Mouse (Mus musculus) layer of hippocampus, adult 8-10 months (tissue): ENCODE measurements around the gene Adap1. TPM values are rescaled to one million over a fixed set of nuclear protein-coding genes. Genes with fewer than 3 reads are reported as not detected.

Source experiments
- DNase-seq, 2 experiments: peaks; one replicate each; pipeline ENCODE4 v3.0.0; 2022; ENCODE audit warnings: low spot score in 2 of 2
- total RNA-seq, 4 experiments: library from RNA; stranded (reverse); gene quantifications; 2 replicates each; pipeline ENCODE4 v1.2.4; 2022

Gene Adap1
- total RNA-seq, 4 experiments from 2014 or later: 148 to 186 (median 164) TPM

DNA sequence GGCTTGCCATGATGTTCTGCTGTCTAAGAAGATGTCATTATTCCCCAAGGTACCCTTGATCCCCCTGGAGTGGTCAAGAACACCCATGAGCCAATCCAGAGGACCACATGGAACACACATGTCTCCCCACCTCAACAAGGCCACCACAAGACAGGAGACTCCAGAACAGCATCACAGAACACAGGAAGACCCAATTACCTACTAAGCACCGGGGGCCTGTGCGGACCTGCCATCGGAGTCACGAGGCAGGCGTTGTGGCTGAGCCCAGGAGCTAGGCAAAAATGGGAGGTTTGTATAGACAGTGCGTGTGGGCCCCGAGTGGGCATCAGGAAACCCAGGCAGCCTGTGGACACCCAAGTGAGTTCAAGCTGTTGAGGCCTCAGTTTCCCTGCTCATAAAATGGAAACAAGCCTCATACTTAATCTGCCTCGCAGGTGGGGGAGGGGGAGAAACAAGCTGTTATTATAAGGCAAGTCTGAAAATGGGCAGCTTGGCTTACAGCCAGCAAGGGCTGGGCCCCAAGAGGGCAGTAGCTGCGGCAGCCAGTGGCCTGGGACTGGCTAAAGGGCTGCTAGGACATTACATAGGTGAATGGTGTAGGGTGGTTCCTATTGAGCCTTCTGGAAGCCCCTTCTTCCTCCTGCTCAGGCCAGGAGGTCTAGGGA is 2.0 kb downstream of the Adap1 start:
- peak in 1 of 2 experiments; percentile 49 for DNase-seq

GRCm38 (mm10) chr5:139321331-139321730 is 4.1 kb downstream of the Adap1 start:
- DNase-seq: no peak

GRCm38 (mm10) chr5:139320424-139320823 is 5.0 kb downstream of the Adap1 start:
- DNase-seq: no peak

- DNase-seq: peak in 1 of 2 experiments; percentile 56
These were observed 7.5 kb downstream of the Adap1 start for GRCm38 (mm10) chr5:139317751-139318504.

DNA sequence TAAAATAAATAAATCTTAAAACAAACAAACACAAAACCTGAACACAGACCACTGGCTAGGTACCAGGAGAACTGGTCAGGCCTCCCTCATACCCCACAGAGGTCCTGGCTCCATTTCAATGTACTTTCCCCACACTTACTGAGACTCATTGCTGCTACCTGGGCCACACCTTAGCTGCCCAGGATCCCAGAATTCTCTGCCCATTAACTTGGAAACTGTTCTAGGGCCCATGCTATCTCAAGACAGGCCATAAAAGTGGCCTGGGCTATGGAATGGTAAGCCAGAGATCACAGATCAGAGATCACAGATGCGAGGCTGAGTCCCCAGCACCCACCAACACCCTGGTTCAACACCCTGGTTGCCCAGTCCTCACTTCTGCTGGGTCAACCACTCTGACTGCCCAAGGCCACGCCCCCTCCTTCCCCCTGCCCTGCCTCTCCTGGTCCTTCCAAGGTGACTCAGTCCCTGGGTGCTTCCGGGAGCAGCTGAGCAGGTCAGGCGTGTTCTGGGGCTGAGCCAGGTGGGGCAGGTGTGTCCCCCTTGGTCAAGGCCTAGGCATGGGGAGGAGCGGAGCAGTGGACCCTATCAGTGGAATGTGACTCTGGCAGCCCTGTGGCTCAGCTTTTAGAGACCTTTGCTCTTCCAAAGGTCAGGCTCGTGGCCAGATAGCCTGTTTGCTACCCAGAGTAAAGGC is 8.3 kb downstream of the Adap1 start:
- no peak for DNase-seq

GRCm38 (mm10) chr5:139314941-139315642 is 10.3 kb downstream of the Adap1 start:
- DNase-seq: no peak

DNA sequence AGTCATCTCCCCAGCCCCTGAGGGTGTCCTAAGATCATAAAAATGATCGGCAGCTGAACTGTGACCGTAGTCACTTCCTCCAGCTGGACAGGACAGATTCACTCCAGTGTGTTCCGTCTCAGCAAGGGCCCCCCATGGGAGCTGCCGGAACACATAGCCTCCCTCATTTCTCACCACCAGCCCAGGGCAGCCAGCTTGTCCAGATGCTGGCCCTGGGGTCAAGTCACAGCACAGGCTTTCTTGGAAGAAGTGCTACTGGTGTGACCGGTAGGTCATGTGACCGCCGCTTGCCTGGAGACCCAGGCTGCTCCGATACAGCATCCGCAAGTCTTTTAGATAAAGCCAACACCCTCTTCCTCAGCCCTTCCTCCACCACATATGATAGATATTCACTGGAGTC is 11.9 kb downstream of the Adap1 start:
- DNase-seq: no peak

GRCm38 (mm10) chr5:139311822-139312221 is 13.6 kb downstream of the Adap1 start:
- DNase-seq: no peak

DNA sequence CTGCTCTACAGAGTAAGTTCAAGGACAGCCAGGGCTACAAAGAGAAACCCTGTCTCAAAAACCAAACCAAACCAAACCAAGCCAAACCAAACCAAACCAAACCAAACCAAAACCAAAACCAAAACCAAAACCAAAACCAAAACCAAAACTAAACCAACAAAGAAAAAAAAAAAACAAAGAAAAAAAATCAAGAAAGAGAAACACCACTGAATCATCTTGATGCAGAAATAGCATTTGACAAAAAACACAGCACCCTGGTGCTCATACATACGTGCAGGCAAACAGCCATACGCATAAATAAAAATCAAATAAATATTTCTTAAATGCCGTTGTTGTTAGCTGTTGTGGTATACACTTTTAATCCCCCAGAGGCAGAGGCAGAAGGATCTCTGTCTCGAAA is 14.9 kb downstream of the Adap1 start:
- no peak for DNase-seq

DNA sequence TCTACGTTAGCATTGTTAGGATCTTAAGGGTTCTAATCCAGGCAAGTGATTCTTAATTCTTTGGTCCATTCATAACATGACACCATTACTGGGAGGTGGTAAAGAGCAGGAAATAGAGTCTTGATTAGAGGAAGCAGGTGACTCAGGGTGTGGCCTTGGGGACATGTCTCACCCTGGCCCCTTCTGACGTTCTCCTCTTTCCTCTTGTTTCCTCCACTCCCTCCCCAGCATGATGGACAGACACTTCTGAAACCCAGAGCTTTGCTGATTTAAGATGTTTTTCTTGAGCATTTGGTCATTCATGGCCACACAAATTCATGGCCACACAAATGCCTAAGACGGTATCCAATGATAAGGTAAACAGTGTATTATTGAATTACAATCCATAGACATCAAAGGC is 15.5 kb downstream of the Adap1 start:
- no peak for DNase-seq

GRCm38 (mm10) chr5:139303646-139304061 is 21.8 kb downstream of the Adap1 start:
- DNase-seq: no peak

DNA sequence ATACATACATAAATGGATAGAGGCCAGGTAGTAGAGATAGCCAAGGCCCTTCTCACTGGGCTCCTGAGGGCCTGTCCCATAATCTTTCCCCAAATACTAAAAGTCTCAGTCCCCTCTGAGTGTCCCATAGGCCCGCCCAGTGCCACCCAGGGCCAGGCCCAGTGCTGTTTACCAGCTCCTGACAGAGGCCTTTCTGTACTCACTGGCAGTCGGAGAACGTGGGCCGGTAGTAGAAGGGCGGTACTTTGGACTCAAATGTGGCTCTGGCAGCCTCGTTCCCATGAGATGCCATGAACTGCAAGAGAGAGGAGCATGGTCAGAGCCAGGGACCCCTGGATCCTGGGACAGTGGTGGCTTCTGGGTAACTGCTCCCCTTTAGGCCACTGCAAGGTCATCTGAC is 23.3 kb downstream of the Adap1 start:
- DNase-seq: peak; percentile 57 to 65

GRCm38 (mm10) chr5:139297745-139298144 is 27.7 kb downstream of the Adap1 start:
- no peak for DNase-seq

DNA sequence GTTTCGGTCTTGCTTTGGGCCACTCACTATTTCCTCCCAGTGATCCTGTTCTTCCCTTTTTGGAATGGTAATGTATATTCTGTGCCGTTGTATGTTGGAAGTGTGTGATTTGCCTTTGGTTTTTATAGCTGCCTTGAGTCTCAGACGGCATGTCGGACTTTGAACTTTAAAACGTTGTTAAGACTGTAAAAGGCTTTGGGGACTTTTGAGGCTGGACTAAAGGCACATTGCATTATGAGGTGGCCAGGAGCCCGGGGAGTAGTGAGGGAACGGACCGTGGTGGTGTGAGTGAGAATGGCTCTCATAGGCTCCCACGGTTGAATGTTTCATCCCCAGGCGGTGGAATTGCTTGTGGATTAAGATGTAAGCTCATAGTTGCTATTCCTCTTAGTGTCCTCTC is 28.3 kb downstream of the Adap1 start:
- no peak for DNase-seq

- no peak for DNase-seq
These were observed 31.3 kb downstream of the Adap1 start for GRCm38 (mm10) chr5:139294089-139294488.

DNA sequence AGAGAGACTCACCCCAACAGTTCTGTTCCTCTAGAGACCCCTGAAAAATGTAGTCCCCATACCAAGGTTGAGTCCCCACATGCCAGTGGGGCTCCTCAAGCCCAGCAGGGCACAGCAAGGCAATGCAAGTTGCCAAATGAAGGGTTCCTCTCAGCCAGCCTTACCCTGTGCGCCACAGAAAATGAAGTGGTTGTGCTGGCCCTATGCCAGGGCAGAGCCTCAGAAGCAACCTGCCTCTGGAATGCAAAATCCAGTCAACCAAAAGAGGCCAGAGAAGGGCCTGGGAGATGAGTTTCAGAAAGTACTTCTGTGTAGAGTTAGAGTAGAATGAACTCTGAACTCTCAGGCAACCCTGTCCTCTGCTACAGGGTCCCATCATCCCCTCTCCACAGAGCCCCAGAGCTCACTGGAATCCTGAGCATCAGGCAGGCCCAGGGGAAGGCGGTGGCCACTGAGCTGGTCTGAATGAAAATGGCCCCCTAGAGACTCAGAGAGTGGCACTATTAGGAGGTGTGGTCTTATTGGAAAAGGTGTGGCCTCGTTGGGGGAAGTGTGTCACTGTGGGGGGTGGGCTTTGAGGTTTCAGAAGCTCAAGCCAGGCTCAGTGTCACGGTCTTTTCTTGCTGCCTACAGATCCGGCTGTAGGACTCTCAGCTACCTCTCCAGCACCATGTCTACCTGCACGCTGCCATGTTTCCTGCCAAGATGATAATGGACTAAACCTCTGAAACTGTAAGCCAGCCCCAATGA is 33.4 kb downstream of the Adap1 start:
- no peak for DNase-seq

DNA sequence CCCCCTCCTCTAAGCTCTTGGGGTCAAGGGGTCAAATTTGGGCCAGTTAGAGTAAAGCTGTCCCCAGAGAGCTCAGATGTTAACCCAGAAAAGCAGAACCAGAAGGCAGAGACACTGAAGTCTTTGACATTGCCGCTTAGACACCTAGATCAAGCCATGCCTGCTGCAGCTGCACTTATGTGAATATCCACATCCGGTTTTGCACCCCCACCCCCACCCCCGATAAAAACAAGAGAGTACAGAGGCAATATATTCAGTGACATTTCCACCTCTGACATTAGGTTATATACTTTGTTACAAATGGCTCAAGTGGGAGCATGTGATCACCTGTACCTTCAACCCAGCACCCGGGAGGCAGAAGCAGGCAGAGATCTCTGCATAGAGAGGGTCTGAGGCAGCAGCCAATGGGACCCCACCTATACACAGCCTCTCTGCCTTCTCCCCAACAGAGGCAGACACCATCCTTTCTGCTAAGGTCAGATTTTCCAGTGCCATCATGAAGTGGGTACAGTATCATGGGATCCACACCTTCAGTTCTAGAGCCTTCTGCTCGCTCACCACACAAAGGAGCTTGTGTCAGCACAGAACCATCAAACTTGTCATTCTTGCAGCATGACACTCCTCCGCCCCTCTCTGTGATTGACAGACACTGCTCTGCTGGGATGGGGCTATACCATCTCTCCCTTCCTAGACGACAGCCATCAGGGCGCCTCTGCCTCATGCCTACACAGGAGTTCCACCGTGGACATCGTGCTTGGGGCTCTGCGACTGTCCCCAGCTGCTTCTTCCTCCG is 34.8 kb downstream of the Adap1 start:
- no peak for DNase-seq

- no peak for DNase-seq
These were observed 36.8 kb downstream of the Adap1 start for GRCm38 (mm10) chr5:139288591-139288990.

DNA sequence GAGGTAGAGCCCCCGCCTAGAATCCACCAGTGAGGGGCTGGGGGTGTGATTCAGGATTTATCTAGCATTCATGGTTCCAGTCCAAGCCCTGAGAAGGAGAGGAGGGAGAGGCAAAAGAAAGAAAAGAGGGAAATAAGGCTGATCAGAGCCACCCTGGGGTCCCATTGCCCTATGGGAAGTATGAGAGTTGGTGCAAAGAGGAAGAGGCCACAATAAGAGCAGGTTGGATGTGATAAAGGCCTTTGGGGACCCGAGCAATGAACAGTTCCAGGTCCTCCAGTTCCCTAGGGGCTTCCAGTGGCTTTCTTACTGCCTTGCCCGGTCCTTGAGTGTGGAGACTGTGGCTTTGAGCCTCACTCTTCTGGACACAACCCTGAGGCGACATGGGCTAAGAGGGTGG is 37.6 kb downstream of the Adap1 start:
- no peak for DNase-seq

GRCm38 (mm10) chr5:139287099-139287498 is 38.3 kb downstream of the Adap1 start:
- DNase-seq: no peak
